Mouse (Mus musculus) frontal cortex, postnatal 36 days (tissue): ENCODE measurements around the gene Elf2.

Experiments used
- DNase-seq, 2 experiments: peaks; one replicate each; pipeline ENCODE4 v3.0.0; 2022; ENCODE audit warnings: low spot score in 2 of 2

Elf2 gene

DNA sequence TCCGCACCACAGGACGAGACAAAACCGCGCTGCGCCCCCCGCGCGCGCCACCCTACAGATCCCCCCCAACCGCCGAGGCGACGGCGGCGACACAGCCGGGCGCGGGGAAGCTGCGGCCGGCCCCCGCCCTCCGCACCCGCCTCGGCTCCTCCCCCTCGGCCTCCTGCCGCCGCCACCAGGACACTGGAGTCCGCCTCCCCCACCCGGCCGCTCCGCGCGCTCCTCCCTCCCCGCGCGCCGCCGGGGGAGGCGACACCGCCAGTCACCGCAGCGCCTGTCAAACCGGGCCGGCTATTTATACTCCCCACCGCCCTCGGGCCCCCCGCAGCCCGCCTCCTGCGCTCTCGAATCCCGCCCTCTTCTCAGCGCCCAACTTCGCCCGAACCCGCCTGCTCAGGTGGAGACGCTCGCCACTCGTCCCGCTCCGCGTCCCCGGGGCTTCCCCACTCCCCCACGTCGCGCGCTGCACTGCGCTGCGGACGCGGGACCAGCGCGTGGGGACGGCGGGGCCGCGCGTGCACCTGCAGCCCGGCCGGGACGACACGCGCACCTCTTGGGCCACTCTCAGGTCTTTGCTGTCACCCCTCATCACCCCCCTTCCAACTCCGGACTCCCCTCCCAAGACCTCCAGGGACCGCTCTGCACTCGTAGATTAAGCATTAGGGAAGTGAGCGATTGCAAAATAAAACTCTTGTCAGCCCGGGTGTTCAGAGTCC, at the start of gene Elf2:
Elf2 (minus strand) TSS at position 112 of the 716 bp plus-strand sequence.
- DNase-seq: peak; percentile 76 to 80

DNA sequence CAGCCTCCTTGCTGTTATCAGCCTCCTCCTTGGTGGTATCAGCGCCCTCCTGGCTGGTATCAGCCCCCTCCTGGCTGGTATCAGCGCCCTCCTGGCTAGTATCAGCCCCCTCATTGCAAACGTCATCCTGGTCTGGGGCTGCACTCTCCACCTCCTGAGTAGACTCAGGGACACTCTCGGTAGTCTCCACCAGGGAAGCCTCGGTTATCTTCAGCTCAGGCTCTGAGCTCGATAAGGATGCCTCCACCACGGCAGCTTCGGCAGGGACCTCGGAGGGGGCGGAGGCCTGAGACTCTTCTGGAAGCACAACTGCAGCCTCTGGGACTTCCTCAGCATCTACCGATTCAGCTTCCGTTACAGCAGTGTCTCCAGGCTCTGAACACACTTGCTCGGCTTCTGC, 48.4 kb upstream of the Elf2 start:
- no peak for DNase-seq

DNA sequence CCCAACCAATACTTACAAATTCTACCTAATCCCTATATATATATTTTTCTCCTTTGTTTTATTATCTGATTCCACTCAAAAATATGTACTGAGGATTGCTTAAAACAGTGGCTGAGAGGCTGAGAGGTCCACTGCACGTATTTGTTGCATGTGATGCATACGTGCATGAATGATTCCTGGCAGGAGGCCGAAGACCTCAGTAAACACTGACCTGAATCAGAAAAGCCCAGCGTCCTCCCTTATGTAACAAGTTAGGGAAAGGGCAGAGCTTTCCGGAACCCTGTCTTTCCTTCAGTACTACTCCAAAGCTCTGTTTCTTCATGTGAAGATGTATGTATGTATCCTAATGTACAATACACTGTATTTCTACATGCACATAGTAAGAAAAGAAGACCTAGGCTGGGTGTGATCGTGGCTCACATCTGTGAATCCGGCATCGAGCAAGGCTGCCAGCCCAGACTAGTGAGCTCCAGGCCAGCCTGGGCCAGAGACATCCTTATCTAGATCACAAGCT, 47.5 kb upstream of the Elf2 start:
- no peak for DNase-seq

DNA sequence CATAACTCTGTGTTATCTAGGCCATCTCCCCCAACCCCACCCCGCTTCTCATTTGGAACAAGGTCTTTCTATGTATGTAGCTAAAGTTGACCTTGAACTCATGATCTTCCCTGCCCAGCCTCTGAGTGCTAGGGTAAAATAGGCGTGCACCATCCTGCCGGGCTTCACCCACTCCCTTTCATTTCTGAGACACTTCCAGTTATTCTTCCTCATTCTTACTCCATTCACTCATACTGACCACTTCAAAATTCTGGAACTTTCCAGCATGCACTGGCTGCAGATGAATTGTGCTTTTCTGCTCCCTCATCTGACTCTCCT, 46.6 kb upstream of the Elf2 start:
- DNase-seq: no peak

DNA sequence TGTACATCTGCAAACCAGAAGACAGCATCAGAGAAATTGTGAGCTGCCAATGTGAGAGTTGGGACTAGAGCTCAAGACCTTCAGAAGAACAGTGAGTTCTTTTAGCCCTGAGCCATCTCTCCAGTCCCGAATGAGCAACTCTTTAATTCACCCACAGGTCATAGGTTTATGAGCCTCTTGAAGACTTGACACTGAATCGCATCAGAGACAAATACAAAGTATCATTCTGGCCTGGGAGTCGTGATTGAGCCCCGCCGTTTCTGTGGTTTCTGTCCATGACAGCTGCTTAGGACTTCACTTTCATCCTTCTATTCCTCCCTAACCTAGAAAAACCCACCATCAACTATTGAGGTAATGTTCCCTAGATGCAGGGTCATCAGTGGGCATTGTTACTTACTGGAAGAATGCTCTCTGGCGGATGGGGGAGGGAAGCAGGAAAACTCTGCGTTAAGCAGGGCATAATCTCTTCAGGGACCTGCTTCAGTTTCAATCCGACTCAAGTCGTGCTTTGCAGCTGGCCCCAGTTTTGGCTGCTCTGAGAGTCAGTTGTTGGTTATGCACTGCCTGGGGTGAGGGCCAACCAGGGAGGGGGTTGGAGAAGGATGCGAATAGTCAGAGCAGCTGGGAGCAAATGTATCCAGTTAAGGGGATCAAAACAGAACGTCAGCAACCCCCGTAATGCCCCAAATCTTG, 46.1 kb upstream of the Elf2 start:
- no peak for DNase-seq

DNA sequence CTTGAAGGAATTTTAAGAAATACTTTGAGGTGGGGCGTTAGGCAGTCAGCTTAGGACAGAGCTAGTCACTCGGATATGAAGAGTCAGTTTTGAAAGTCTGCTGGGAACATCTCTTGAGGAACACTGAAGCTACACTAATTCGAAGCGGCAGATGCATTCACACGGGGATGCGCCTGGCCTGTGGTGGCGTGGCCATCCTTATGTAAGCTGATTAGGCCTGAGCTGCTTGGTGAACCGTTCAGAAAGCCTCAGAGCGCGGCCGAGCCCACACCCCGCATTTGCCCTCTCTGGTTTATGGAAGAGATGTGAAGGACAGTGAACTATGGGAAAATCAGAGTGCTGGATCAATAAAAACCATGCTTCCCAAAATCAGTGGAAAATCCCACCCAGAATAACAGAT, 42.9 kb upstream of the Elf2 start:
- no peak for DNase-seq

DNA sequence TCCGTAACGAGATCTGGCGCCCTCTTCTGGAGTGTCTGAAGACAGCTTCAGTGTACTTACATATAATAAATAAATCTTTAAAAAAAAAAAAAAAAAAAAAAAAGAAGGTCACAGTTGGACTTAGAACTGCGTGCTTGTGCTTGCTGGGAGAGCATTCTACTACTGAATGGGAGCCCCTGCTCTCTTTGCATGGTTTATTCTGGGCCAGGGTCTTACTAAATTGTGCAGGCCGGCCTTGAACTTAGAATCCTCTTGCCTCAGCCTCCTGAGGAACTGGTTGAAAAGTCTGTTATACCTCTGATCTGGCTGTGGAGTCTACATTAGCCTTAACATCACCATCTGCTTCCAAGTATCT, 40.2 kb upstream of the Elf2 start:
- DNase-seq: no peak

DNA sequence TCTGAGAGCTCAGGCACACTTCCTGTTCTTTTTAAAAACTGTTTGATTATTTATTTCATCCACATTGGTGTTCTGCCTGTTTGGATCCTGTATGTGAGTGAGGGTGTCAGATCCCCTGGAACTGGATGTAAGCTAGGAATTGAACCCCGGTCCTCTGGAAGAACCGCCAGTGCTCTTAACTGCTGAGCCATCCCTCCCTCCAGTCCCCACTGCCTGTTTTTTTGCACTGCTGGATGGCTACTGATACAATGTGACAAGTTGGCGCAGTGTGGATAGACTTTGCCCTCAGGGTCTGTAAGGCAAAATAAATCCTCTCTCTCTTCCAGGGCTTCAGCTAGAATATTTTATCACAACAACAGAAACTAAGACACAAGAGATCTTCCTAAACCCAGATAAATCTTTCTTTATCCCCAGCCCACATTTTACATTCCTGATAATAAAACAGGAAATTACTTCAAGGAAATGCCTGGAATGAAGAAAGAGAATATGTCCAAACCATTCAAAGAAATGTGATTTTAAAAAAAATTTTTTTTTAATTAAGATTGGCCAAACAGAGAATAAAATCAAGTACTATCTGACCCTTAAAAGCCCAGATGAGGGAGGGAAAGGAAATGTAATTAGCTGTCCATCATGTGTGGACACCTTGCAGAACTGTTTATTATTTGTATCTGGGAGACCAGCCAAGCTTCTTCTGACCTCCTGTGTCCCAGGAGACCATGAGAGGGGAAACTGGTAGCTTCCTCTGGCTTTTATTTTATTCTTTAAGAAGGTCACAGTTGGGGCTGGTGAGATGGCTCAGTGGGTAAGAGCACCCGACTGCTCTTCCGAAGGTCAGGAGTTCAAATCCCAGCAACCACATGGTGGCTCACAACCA, 39.6 kb upstream of the Elf2 start:
- no peak for DNase-seq

DNA sequence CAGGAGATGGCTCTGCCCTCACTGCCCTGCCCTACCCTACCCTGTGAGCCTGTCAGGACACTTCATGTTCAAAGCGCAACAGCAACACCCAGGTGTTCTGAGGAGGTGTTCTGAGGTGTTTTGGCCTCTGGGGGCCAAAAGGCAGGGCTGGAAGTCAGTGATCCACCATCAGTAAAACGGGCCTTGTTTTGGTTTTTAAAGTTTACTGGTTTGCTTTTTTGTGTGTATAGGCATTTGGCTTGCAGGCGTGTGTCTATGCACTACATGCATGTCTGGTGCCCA, 38.1 kb upstream of the Elf2 start:
- DNase-seq: no peak

DNA sequence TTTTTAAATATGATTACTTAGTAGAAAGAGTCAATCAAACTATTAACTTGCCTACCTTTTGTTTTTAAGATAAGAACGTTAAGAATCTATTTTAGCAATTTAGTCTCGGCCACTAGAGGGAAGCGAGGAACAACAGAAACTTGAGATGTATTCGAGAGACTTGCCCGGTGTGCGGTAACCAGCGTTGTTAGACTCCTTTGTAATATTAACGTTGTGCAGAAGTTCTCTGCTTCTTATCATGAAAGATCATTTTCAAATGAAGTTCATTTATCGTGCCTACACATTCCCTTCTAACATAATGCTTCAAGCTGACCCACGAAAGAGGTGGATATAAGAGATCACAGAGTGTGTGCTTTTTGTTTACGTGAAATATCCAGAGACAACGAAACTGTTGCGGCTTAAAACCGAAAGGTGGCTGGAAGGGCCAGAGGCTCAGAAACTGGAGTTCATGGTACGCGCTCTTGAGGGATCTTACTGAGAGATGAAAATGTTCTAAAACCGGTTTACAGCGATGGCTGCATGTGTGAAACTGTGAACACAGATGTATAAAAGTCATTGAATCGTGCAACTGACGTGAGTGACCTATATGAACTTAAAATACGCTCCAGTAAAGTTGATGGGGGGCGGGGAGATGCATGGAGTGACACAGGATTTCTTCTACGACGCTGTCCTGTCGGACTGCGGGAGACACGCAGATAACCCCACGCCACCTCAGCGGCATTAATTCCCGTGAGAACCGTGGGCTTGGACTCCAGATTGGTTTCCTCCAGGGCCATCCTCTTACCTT, 37.6 kb upstream of the Elf2 start:
- DNase-seq: no peak

DNA sequence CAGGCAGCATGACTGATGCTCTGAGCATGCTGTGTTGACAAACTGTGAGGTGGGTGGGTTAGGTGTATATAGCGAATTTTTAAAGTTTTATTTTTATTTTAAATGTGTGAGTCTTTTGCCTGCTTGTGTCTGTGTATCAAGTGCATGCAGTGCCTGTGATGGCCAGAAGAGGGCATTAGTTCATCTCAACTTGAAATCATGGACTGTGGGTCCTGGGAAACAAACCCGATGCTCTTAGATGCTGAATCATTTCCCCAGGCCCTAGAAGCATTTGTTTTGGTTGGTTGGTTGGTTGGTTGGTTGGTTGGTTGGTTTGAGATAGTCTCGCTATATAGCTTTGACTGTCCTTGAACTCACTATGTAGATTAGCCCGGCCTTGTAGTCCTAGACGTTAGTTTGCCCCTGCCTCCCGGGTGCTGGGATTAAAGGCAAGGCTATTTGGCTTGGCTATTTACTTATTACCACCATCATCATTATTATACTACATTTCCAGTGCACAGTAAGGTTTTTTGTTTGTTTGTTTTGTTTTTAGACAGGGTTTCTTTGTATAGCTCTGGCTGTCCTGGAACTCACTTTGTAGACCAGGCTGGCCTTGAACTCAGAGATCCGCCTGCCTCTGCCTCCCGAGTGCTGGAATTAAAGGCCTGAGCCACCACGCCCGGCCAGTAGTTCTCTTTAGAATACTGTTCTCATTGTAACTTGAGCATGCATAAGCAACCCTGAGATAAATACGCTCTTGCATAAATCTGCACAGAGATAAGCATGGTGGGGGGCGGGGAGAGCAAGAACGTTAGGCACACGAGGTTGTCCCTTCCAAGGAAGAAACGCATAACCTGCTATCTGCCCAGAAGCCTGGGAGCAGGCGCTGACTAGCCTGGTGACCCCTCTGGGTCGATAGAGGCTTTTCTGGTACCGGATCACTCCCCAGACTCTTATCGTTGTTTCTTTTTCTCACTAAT, 35.1 kb upstream of the Elf2 start:
- DNase-seq: no peak

DNA sequence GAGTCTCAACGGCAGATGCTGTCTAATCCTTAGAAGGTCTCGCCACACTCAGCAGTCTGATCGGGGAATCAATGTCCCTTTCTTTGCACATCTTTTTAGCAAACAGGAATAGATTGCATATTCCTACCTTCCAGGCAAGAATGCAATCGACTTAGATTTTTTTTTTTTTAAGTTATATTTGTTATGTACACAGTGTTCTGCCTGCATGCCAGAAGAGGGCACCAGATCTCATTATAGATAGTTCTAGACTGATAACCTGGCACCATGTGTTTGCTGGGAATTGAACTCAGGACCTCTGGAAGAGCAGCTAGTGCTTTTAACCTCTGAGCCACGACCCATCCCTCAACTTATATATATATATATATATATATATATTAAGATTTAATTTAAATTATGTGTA, 33.1 kb upstream of the Elf2 start:
- no peak for DNase-seq

DNA sequence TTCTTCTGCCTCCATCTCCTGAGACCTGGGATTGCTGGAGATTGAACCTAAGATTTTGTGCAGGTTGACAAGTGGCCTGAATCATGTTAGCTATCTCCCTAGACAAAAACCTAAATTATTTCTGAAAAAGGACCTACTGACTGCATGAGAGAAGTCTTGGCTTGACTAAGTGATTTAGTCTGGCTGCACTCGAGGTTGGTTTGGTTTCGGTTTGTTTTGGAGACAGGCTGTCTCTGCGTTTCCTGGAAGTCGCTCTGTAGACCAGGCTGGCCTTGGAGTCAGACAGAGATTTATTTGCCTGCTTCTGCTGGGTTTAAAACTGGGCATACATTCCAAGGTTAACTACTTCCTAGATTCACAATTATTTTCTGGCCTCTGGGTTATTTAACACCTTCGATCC, 32.4 kb upstream of the Elf2 start:
- DNase-seq: no peak

DNA sequence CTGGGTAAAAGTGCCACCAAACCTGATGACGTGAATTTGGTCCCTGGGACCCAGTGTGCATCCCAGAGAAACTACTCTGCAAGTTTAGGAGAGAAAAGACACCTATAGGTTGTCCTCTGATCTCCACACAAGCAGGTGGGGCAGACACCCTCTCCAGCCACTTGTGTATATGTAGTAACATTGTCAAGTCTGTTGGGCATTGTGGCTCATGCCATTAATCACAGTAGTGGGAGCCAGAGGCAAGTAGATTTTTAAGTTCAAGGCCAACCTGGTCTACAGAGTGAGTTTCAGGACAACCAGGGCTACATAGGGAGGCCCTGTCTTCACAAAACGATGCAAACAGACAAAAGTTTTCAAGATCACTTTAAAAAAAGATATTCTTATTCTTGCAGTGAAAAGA, 31.4 kb upstream of the Elf2 start:
- DNase-seq: no peak

DNA sequence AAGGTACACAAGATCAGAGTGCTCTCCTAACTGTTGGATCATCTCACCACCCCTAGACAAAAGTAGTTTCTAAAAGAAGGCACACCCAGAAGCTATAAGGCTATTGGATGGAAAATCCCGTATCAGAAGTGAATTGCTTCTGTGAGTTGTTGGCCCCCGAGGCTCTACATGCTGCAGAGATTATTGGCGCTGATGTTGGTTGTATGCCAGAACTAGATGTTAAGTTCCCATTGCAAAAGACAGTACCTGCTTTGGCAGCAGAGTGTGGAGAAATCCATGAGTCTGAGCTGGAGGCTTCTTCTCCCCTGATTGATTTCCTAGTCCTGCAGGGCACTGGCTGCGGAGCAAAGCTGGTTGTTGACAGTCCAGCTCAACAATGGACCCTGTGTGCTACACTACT, 27.5 kb upstream of the Elf2 start:
- no peak for DNase-seq

DNA sequence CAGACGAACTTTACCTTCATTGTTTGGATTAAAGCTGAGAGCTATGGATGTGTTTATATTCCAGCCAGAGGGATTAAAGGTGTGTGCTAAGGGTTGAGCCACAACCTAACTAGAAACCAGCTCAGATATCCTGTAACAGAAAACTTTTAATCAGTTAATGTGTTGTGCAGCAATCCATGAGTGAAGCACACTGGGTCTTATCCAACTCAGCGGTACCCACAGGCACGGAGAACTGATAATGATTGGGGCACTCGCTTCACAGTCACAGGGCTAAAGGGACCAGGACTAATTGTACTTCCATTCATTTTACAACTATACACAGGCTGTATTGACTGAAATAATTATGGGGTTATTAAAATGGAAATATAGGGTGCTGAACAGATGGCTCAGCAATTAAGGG, 26.5 kb upstream of the Elf2 start:
- no peak for DNase-seq

DNA sequence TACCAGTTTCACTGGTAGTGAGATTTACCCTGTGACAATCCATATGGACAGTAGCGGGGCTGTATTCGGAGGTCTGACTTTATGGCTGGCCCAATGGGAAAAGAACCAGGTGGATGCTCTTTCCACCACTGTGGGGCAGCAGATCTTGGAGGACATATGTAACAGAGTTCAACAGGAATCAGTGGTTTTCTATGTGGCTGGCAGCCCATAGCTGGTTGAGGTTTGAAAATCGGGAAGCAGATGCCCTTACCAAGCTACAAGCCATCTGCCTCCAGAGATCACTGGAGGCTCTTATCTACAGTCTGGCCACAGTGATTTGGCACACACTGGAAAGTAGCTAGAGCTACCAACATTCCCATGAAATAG, 25.0 kb upstream of the Elf2 start:
- no peak for DNase-seq

DNA sequence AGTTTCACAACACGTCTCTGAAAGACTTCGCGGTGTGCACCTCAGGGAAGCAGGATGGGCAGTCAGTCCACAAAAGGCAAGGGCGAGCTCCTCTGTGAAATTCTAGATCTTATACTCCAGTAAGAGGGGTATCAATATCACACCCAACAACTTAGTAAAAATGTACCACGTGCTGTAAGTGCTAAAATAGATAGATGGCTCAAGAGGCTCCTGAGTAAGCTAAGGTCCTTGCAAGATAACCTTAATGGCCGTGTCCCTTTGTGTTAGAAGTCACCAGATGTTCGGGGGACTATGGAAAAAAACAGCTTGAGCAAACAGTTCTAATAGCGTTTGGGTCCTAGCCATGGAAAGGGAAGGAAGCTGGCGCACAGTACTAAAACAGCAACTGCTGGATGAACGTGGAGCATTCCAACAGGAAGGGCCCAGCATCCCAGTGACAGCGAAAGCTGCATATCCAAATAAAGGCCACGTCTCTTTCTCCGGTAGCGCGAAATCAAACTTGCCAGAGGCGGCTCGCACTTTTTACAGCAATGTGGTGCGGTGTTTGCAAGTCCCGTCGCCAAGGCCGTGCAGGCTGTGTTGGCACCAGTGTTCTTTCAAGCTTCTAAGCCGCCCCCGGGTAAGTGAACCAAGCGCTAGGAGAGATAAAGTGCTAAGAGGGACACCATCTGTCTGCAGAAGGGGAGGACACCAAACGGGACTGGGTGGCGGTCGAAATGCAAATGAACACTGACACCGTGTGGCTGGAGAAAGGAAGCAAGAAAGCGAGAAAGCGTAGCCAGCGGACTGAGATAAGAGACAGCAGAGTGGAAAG, 24.4 kb upstream of the Elf2 start:
- peak; percentile 74 to 90 for DNase-seq

DNA sequence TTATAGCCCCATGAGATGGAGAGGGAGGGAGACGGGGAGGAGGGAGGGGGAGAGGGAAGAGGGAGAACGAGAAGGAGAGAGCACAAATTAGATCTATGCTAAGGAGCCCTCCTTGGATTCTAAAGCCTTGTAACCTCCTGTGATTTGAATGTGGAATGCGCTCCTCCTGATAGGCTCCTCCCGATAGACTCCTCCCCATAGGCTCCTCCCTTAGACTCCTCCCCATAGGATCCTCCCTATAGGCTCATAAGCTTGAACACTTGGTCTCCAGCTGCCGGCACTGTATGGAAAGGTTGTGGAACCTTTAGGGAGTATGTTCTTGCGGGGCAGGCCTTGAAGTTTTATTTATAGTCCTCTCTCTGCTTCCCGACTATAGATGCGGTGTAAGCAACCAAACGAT, 20.6 kb upstream of the Elf2 start:
- DNase-seq: no peak
